Mouse (Mus musculus) kidney, postnatal 4 days (tissue): ENCODE results near the gene Arhgap5.

Source experiments
- DNase-seq, 2 experiments: peaks; one replicate each; pipeline ENCODE4 v3.0.0; 2021; ENCODE audit warnings: mixed read lengths in 2 of 2

Arhgap5 gene

GRCm38 (mm10) chr12:52503456-52504320 is at the start of gene Arhgap5:
Gene Arhgap5 (plus strand): TSS chr12:52503972.
- DNase-seq: peak; percentile 96 to 98

- no peak for DNase-seq
Observed at GRCm38 (mm10) chr12:52464593-52464992, 39.2 kb upstream of the Arhgap5 start.

GRCm38 (mm10) chr12:52471621-52472020 is 32.2 kb upstream of the Arhgap5 start:
- DNase-seq: no peak

GRCm38 (mm10) chr12:52473988-52474968 is 29.5 kb upstream of the Arhgap5 start:
- no peak for DNase-seq

GRCm38 (mm10) chr12:52476036-52476435 is 27.7 kb upstream of the Arhgap5 start:
- DNase-seq: no peak

- no peak for DNase-seq
Observed at GRCm38 (mm10) chr12:52478611-52479010, 25.2 kb upstream of the Arhgap5 start.

GRCm38 (mm10) chr12:52479323-52479722 is 24.4 kb upstream of the Arhgap5 start:
- DNase-seq: no peak

- no peak for DNase-seq
Observed at GRCm38 (mm10) chr12:52480851-52481250, 22.9 kb upstream of the Arhgap5 start.

- DNase-seq: no peak
Observed at GRCm38 (mm10) chr12:52481969-52482550, 21.7 kb upstream of the Arhgap5 start.

GRCm38 (mm10) chr12:52483219-52483618 is 20.6 kb upstream of the Arhgap5 start:
- DNase-seq: no peak

GRCm38 (mm10) chr12:52488266-52488975 is 15.4 kb upstream of the Arhgap5 start:
- no peak for DNase-seq

GRCm38 (mm10) chr12:52493281-52493681 is 10.5 kb upstream of the Arhgap5 start:
- peak; percentile 13 to 16 for DNase-seq

GRCm38 (mm10) chr12:52497209-52497608 is 6.6 kb upstream of the Arhgap5 start:
- no peak for DNase-seq

GRCm38 (mm10) chr12:52500915-52501833 is 2.6 kb upstream of the Arhgap5 start:
- DNase-seq: peak in 1 of 2 experiments; percentile 12

- DNase-seq: no peak
Observed at GRCm38 (mm10) chr12:52502161-52502560, 1.6 kb upstream of the Arhgap5 start.

GRCm38 (mm10) chr12:52503131-52503455 is 679 bp upstream of the Arhgap5 start:
- DNase-seq: no peak

GRCm38 (mm10) chr12:52504331-52505181 is 784 bp downstream of the Arhgap5 start:
- DNase-seq: peak; percentile 68 to 80

- no peak for DNase-seq
Observed at GRCm38 (mm10) chr12:52524699-52525098, 20.9 kb downstream of the Arhgap5 start.

- DNase-seq: no peak
Observed at GRCm38 (mm10) chr12:52525486-52525885, 21.7 kb downstream of the Arhgap5 start.

- no peak for DNase-seq
Observed at GRCm38 (mm10) chr12:52529740-52530139, 26.0 kb downstream of the Arhgap5 start.
